Mouse (Mus musculus) cerebellum, adult 2 months (tissue): ENCODE measurements around the gene Efhd2. TPM values are rescaled to one million over a fixed set of nuclear protein-coding genes. Genes with fewer than 3 reads are reported as not detected.

Experiments used
- DNase-seq, 2 experiments: peaks; one replicate each; pipeline ENCODE4 v3.0.0; 2021
- H3K27ac ChIP-seq: fragments of 200-500 bp; 2 replicates; pipeline ENCODE4 v1.5.1; 2012; ENCODE audit warnings: low read length, control low read depth, inconsistent platforms; ENCODE audit not compliant: insufficient read depth
- H3K27me3 ChIP-seq: fragments of 200-500 bp; 2 replicates; pipeline ENCODE4 v1.6.1; 2012; ENCODE audit warnings: inconsistent platforms, mild to moderate bottlenecking, low read length, moderate library complexity; ENCODE audit not compliant: control insufficient read depth, insufficient read depth
- H3K4me1 ChIP-seq: fragments of 200-500 bp; 2 replicates; pipeline ENCODE4 v1.6.1; 2011; ENCODE audit warnings: low read length; ENCODE audit not compliant: control insufficient read depth, insufficient read depth
- H3K4me3 ChIP-seq: fragments of 200-500 bp; replicated peaks from 2 replicates; pipeline ENCODE3; 2011; ENCODE audit warnings: mild to moderate bottlenecking, low read depth, low read length, control low read depth; ENCODE audit not compliant: insufficient read depth
- CTCF ChIP-seq: fragments of 200-500 bp; IDR thresholded peaks from 2 replicates; pipeline ENCODE4 v1.5.1; 2011; ENCODE audit warnings: low read depth, mild to moderate bottlenecking, control low read depth, low read length, moderate library complexity, borderline replicate concordance; ENCODE audit not compliant: insufficient read depth
- POLR2A ChIP-seq: fragments of 200-500 bp; IDR thresholded peaks from 2 replicates; pipeline ENCODE4 v1.6.1; 2011; ENCODE audit warnings: low read length, control low read depth, borderline replicate concordance; ENCODE audit not compliant: insufficient read depth
- WGBS: fragments of 180-500 bp; shearing (Covaris S2); methylation state at CpG from one replicate; pipeline ENCODE4 v1.1.7; 2018; 5-methylcytosine and 5-hydroxymethylcytosine counted together
- polyA plus RNA-seq: library from polyadenylated mRNA; depleted of rRNA; stranded (reverse); fragments of >200 nt; gene quantifications from 2 replicates; pipeline ENCODE4 v1.2.3, GENCODE M21; 2012; rRNA removed

Efhd2 gene
- 141 and 152 TPM in 2 replicates for polyA plus RNA-seq

DNA sequence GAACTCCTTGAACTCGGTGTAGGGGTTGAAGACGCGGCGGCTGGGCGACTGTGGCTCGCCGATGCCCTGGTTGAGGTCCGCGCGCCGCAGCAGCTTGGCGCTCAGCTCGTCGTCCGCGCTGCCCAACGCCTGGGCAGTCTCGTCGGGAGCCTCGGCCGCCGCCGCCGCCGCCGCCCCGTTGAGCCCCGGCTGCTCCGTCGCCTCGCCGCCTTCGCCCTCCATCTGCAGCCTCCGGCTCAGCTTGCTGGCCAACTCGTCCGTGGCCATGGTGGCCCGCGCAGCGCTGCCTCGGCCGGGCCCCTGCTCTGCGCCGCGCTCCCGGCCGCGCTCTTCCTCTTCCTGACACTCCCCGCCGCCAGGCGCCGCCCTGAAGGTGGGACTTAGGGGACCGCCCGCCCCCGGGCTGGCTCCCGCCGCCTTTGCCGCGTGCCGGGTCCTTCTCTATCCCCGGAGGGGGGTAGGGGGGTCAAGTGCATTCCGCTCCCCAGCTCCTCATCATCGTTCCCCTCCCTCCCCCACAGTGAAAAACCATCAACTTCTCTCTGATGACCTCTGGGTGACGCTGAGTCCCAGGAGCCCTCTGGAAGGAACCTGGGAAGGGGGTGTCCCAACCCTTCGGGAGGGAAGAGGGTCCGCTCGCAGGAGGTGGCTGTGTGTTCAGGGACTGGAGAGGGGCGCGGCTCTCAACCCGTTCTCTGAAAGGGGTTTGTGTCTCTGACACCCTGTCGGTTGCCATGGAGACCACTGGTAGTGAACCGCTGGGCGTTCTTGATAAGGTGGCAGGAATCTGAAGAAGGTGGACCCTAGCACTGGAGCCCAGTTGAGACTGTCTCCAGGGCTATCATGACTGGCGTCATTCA lies at the start of gene Efhd2:
Gene Efhd2, minus strand, starts transcription at position 320 of the 860 bp plus-strand sequence.
- TF ChIP-seq POLR2A (peak; percentile 76), CTCF (no peak)
- H3K4me1 ChIP-seq: peaks cover 33% of the 10 kb centered on the region
- WGBS: under 1% methylated on average over 73 of the region's 73 CpGs
- H3K27me3 ChIP-seq: no peaks in the 10 kb centered on the region
- peak within 1 kb of the TSS; percentile 77 for H3K4me3 ChIP-seq
- peak; percentile 78 to 81 for DNase-seq
- H3K27ac ChIP-seq: peak within 1 kb of the TSS; percentile 17; the same call in 1 of the 2 replicates

DNA sequence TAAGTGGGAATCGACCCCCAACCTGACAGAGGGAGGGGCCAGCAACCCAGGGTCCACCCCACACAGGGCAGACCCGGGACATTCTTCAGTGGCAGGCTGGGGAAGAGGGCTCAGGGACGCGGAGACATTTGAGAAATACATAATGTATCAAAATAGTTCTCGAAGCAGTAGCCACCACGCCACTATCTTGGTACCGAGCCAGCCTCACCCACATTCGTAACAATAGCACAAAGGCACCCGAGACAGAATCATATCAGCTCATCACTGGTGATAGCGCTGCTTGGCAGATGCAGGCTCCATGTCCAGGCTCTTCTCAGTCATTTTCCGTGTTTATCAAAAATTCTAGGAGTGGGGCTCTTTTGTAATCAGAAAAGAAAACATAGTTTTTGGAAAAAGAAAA lies 49.2 kb upstream of the Efhd2 start:
- H3K27ac ChIP-seq: no peak overlapping the region
- TF ChIP-seq CTCF (no peak), POLR2A (no peak)
- 77% methylated on average over 11 of the region's 11 CpGs for WGBS
- no peaks in the 10 kb centered on the region for H3K27me3 ChIP-seq
- H3K4me1 ChIP-seq: peaks cover 5% of the 10 kb centered on the region
- H3K4me3 ChIP-seq: no peak overlapping the region
- no peak for DNase-seq

DNA sequence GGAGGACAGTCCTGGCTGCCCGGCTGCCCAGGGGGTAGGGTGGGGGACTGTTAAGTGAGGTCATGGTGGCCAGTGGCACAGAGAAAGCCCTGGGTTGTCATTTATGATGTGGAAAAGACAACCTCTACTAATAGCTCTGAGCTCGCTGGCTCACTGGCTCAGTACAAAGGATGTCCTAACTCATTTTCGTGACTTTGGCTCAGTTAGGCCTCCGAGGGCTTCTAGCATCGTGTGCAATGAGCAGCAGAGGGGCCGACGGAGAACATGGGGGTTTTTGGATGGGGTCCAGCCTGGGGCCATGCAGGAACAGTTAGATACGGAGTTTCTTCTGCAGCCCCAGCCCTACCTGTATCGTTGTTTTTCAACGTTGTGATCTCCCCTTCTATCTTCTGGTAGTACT lies 45.7 kb upstream of the Efhd2 start:
- no peak for TF ChIP-seq POLR2A
- no peak for TF ChIP-seq CTCF
- no peak for DNase-seq
- Histone ChIP-seq H3K4me1 (no peaks in the 10 kb centered on the region), H3K27ac (no peak overlapping the region), H3K4me3 (no peak overlapping the region), H3K27me3 (no peaks in the 10 kb centered on the region)
- WGBS: 53% methylated on average over 10 of the region's 10 CpGs

DNA sequence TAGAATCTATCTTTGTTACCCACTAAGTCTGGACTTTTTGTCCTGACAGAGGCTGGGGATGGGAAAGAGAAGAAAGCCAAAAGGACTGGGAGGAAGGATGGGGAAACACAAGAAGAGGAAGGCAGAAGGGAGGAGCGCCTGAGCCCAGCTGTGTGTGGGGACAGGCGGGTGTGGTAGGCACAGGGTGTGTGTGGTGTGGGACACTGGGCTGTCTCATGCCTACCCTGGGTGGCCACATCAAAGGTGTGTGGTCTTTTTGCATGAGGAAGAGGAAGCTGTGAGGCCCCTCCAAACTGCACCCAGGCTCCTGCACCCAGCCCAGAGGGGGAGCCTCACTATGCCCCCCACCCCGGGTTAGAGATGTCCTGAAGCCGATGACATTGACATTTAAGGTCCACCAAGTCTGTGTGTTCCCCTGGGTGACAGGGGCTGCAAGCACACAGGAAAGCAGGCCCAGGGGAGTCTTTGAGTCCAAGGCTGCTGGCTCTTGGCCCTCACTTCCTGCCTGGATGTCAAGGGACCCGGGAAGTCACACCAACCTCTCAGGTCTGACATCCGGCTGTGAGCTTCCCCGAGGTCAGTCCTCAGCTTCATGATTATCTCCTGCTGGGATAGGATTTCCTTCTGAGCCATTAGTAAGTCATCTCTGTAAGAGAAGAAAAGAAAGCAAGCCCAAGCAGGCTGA lies 43.2 kb upstream of the Efhd2 start:
- H3K27ac ChIP-seq: no peak overlapping the region
- no peaks in the 10 kb centered on the region for H3K27me3 ChIP-seq
- WGBS: 62% methylated on average over 7 of the region's 7 CpGs
- no peak for TF ChIP-seq POLR2A
- TF ChIP-seq CTCF: no peak
- no peak overlapping the region for H3K4me3 ChIP-seq
- no peak for DNase-seq
- H3K4me1 ChIP-seq: no peaks in the 10 kb centered on the region

DNA sequence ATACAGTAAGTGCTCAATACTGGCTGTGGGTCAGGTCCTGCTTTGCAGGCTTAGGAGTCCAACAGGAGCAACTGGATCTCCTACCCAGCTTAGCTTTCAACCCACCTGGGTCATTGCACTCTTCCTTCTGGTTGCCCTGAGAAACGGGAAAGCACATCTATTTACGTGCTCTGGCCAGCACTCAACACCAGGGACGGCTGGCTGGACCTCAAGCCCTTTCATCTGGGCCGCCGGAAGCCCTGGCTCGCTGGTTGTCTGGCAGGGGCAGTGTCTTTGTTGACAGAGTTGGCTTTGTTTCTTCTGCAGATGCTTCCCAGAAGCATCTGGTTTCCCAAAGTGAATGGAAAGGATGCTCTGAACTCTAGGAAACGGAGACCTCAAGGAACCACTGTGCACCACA lies 39.3 kb upstream of the Efhd2 start:
- TF ChIP-seq CTCF (no peak), POLR2A (no peak)
- WGBS: 39% methylated on average over 7 of the region's 7 CpGs
- DNase-seq: no peak
- no peaks in the 10 kb centered on the region for H3K27me3 ChIP-seq
- H3K4me1 ChIP-seq: no peaks in the 10 kb centered on the region
- no peak overlapping the region for H3K4me3 ChIP-seq
- no peak overlapping the region for H3K27ac ChIP-seq

DNA sequence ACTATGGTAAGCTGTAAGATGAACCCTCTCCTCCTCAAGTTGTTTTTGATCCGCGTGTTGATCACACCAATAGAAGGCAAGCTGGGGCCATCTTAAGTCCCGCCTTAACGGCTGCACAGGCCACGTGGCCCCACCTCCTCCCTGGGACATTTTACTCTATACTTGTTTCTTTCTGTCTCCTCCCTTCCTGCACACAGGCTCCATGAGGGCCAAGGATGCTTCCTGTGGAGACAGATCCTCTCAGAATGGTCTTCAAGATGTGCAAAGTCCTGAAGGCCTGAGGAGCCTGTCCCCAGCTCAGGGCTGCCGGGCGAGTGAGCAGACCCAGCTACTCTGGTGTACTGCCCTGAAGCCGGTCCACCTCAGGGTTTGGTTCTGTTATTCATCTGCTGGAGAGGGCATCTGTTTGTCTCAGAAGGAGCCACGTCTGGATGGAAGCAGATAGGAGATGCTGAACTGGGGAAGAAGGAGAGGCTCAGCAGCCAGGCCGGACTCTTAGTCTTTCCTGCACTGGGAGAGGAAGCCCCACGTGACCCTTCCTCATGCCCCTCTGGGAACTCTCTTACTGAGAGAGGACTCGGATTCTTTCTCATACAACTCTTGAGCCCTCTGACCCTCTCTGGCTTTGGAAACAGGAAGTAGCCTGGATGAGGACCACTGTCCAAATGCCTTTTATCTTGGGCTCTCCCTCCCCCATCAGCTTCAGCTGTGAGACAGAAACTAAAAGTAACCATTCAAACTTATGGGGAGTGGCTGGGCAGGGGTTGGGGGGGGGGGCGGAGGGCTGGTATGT lies 38.7 kb upstream of the Efhd2 start:
- no peak for TF ChIP-seq CTCF
- no peak for TF ChIP-seq POLR2A
- Histone ChIP-seq H3K27ac (no peak overlapping the region), H3K4me1 (no peaks in the 10 kb centered on the region), H3K27me3 (no peaks in the 10 kb centered on the region), H3K4me3 (no peak overlapping the region)
- 82% methylated on average over 13 of the region's 13 CpGs for WGBS
- no peak for DNase-seq

DNA sequence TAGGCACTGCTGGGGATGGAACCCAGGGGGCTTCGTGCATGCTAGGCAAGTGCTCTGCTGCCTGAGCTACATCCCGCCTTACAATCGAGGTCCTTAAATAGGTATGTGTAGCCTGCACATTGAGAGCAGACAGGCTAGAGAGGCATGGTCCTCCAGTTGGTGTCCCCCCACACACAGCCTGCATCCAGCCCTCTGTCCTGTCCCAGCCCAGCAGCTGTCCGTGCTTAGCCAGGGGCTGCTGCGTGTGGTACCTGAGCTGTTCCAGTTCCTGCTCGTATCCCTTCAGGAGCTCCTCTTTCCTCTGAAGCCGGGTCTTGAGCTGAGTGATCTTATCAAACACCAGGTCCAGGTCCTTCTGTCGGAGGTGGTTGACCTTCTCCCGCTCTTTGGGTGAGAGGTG lies 30.0 kb upstream of the Efhd2 start:
- WGBS: 89% methylated on average over 9 of the region's 9 CpGs

More for the DNA sequence above, 30.0 kb upstream of the Efhd2 start:
- DNase-seq: no peak
- no peaks in the 10 kb centered on the region for H3K4me1 ChIP-seq
- TF ChIP-seq POLR2A (no peak), CTCF (no peak)
- no peaks in the 10 kb centered on the region for H3K27me3 ChIP-seq
- H3K4me3 ChIP-seq: no peak overlapping the region
- no peak overlapping the region for H3K27ac ChIP-seq
